Mouse (Mus musculus) intestine, postnatal 0 days (tissue): ENCODE measurements around the gene Nup93. TPM values are rescaled to one million over a fixed set of nuclear protein-coding genes. Genes with fewer than 3 reads are reported as not detected.

Experiments
- ATAC-seq: fragments of 200-750 bp; cut with Nextera tagmentation; 2 replicates; pipeline ENCODE4 v1.8.0; 2017; ENCODE audit warnings: mild to moderate bottlenecking, moderate TSS enrichment, moderate library complexity
- H3K27ac ChIP-seq: fragments of 300-500 bp; sonication (generic); 2 replicates; pipeline ENCODE4 v1.5.1; 2014; ENCODE audit warnings: mild to moderate bottlenecking, low read depth, low read length, moderate library complexity
- H3K27me3 ChIP-seq: fragments of 300-500 bp; sonication (generic); replicated peaks from 2 replicates; pipeline ENCODE4 v1.6.1; 2014; ENCODE audit warnings: low read length, mixed read lengths; ENCODE audit not compliant: control insufficient read depth, insufficient read depth
- H3K36me3 ChIP-seq: fragments of 300-500 bp; sonication (generic); 2 replicates; pipeline ENCODE4 v1.6.1; 2014; ENCODE audit warnings: mild to moderate bottlenecking, moderate library complexity; ENCODE audit not compliant: control insufficient read depth, insufficient read depth
- H3K4me1 ChIP-seq: fragments of 300-500 bp; sonication (generic); replicated peaks from 2 replicates; pipeline ENCODE4 v1.6.1; 2014; ENCODE audit warnings: antibody characterized with exemption, low read length, mixed read lengths; ENCODE audit not compliant: control insufficient read depth, insufficient read depth
- H3K4me2 ChIP-seq: fragments of 300-500 bp; sonication (generic); replicated peaks from 2 replicates; pipeline ENCODE4 v1.6.1; 2014; ENCODE audit warnings: low read depth, mild to moderate bottlenecking, moderate library complexity
- H3K4me3 ChIP-seq: fragments of 300-500 bp; sonication (generic); 2 replicates; pipeline ENCODE4 v1.5.1; 2014; ENCODE audit warnings: low read depth, low read length
- H3K9ac ChIP-seq: fragments of 300-500 bp; sonication (generic); 2 replicates; pipeline ENCODE4 v1.6.1; 2014; ENCODE audit warnings: mild to moderate bottlenecking, low read depth, low read length
- H3K9me3 ChIP-seq: fragments of 300-500 bp; sonication (generic); 2 replicates; pipeline ENCODE4 v1.6.1; 2016; ENCODE audit warnings: mixed run types; ENCODE audit not compliant: control insufficient read depth
- CTCF ChIP-seq: sonication (generic); IDR thresholded peaks from 2 replicates; pipeline ENCODE4 v1.5.1; 2016; ENCODE audit warnings: low read depth, mild to moderate bottlenecking, control low read depth, antibody characterized with exemption, moderate library complexity
- WGBS: fragments of 180-500 bp; shearing (Covaris S2); extraction: QIAGEN DNeasy Blood & Tissue Kit; methylation state at CpG from one replicate; pipeline ENCODE4 v1.1.7; 2014; 5-methylcytosine and 5-hydroxymethylcytosine counted together
- polyA plus RNA-seq: library from polyadenylated mRNA; unstranded; fragments of >200 nt; fragmentation: Nextera tagmentation; extraction: Ambion mirVana; gene quantifications from 2 replicates; pipeline ENCODE4 v1.2.1, GENCODE M21; 2015

Gene Nup93
- polyA plus RNA-seq, 1 experiment from 2014 or later: 21.9 TPM

GRCm38 (mm10) chr8:94266344-94267191, 52.2 kb downstream of the Nup93 start:
- Histone ChIP-seq H3K27me3 (no peaks in the 10 kb centered on the region), H3K4me3 (no peak overlapping the region), H3K9me3 (no peaks in the 10 kb centered on the region), H3K36me3 (no peaks in the 10 kb centered on the region), H3K9ac (no peak overlapping the region), H3K4me2 (peak overlapping the region; percentile 37; the same call in 1 of the 2 replicates), H3K27ac (no peak overlapping the region), H3K4me1 (0 out of 2 replicates have a peak, but pooled peaks cover 2% of the 10 kb centered on the region)
- TF ChIP-seq CTCF: no peak
- WGBS: 62% methylated on average over 10 of the region's 10 CpGs
- ATAC-seq: no peak

GRCm38 (mm10) chr8:94268359-94268890, 54.1 kb downstream of the Nup93 start:
- 81% methylated on average over 3 of the region's 3 CpGs for WGBS
- ATAC-seq: no peak
- no peak for TF ChIP-seq CTCF

GRCm38 (mm10) chr8:94270309-94270708, 55.9 kb downstream of the Nup93 start:
- H3K4me2 ChIP-seq: no peak overlapping the region
- WGBS: 90% methylated on average over 7 of the region's 7 CpGs
- no peak overlapping the region for H3K4me3 ChIP-seq
- TF ChIP-seq CTCF: no peak
- H3K27me3 ChIP-seq: no peaks in the 10 kb centered on the region
- no peak overlapping the region for H3K27ac ChIP-seq
- no peak for ATAC-seq
- no peak overlapping the region for H3K9ac ChIP-seq
- no peaks in the 10 kb centered on the region for H3K9me3 ChIP-seq
- H3K4me1 ChIP-seq: peaks cover 8% of the 10 kb centered on the region; the same call in 1 of the 2 replicates
- no peaks in the 10 kb centered on the region for H3K36me3 ChIP-seq

More at GRCm38 (mm10) chr8:94268359-94268890, 54.1 kb downstream of the Nup93 start:
- Histone ChIP-seq H3K4me1 (peaks cover 8% of the 10 kb centered on the region; the same call in 1 of the 2 replicates), H3K9ac (no peak overlapping the region), H3K4me2 (no peak overlapping the region), H3K9me3 (no peaks in the 10 kb centered on the region), H3K36me3 (no peaks in the 10 kb centered on the region), H3K4me3 (no peak overlapping the region), H3K27me3 (no peaks in the 10 kb centered on the region), H3K27ac (no peak overlapping the region)

- Histone ChIP-seq H3K27me3 (no peaks in the 10 kb centered on the region), H3K9me3 (no peaks in the 10 kb centered on the region), H3K9ac (no peak overlapping the region), H3K4me3 (no peak overlapping the region), H3K4me2 (peak overlapping the region; percentile 9; the same call in 1 of the 2 replicates), H3K27ac (no peak overlapping the region), H3K36me3 (no peaks in the 10 kb centered on the region), H3K4me1 (peaks cover 8% of the 10 kb centered on the region; the same call in 1 of the 2 replicates)
- no peak for TF ChIP-seq CTCF
- WGBS: 67% methylated on average over 7 of the region's 7 CpGs
- no peak for ATAC-seq
Measured at GRCm38 (mm10) chr8:94271102-94271501, 56.7 kb downstream of the Nup93 start.

- no peak overlapping the region for H3K4me3 ChIP-seq
- H3K27ac ChIP-seq: no peak overlapping the region
- no peaks in the 10 kb centered on the region for H3K9me3 ChIP-seq
- TF ChIP-seq CTCF: no peak
- no peaks in the 10 kb centered on the region for H3K27me3 ChIP-seq
- H3K4me1 ChIP-seq: peaks cover 8% of the 10 kb centered on the region; the same call in 1 of the 2 replicates
- no peak overlapping the region for H3K4me2 ChIP-seq
- no peaks in the 10 kb centered on the region for H3K36me3 ChIP-seq
- ATAC-seq: no peak
- whole genome bisulfite sequencing: 84% methylated on average over 3 of the region's 3 CpGs
- H3K9ac ChIP-seq: no peak overlapping the region
Measured at GRCm38 (mm10) chr8:94272612-94273011, 58.2 kb downstream of the Nup93 start.

- Histone ChIP-seq H3K4me1 (peaks cover 8% of the 10 kb centered on the region; the same call in 1 of the 2 replicates), H3K4me3 (no peak overlapping the region), H3K4me2 (no peak overlapping the region), H3K9ac (no peak overlapping the region), H3K36me3 (no peaks in the 10 kb centered on the region), H3K27ac (no peak overlapping the region), H3K9me3 (no peaks in the 10 kb centered on the region), H3K27me3 (no peaks in the 10 kb centered on the region)
- no peak for TF ChIP-seq CTCF
- ATAC-seq: no peak
- 90% methylated on average over 5 of the region's 5 CpGs for WGBS
Measured at GRCm38 (mm10) chr8:94273289-94273850, 59.0 kb downstream of the Nup93 start.
